Mouse (Mus musculus): ENCODE results near the gene Lnx2. TPM values are rescaled to one million over a fixed set of nuclear protein-coding genes. Genes with fewer than 3 reads are reported as not detected.

Gene Lnx2
- total RNA-seq, 2 experiments from 2014 or later = 2.0 to 2.3 TPM

GRCm38 (mm10) chr5:147077305-147078034 lies 1.1 kb upstream of the Lnx2 start:
- peak; percentile 91 for DNase-seq

- DNase-seq = no peak
Observed at GRCm38 (mm10) chr5:147076799-147077165, 396 bp upstream of the Lnx2 start, which contains the start of gene Polr1d. Polr1d (plus strand) TSS chr5:147077050.

GRCm38 (mm10) chr5:147075103-147076025 lies 1.0 kb downstream of the Lnx2 start:
- DNase-seq = no peak

GRCm38 (mm10) chr5:147073805-147074204 lies 2.6 kb downstream of the Lnx2 start:
- DNase-seq = no peak

GRCm38 (mm10) chr5:147071886-147072285 lies 4.5 kb downstream of the Lnx2 start:
- no peak for DNase-seq

GRCm38 (mm10) chr5:147070791-147071516 lies 5.4 kb downstream of the Lnx2 start:
- peak; percentile 30 for DNase-seq

- no peak for DNase-seq
Observed at GRCm38 (mm10) chr5:147068876-147069275, 7.5 kb downstream of the Lnx2 start.

GRCm38 (mm10) chr5:147066965-147067364 lies 9.4 kb downstream of the Lnx2 start:
- no peak for DNase-seq

GRCm38 (mm10) chr5:147066129-147066528 lies 10.3 kb downstream of the Lnx2 start:
- no peak for DNase-seq

- DNase-seq = no peak
Observed at GRCm38 (mm10) chr5:147063215-147063661, 13.1 kb downstream of the Lnx2 start.

GRCm38 (mm10) chr5:147060024-147060423 lies 16.4 kb downstream of the Lnx2 start:
- no peak for DNase-seq

GRCm38 (mm10) chr5:147059319-147059718 lies 17.1 kb downstream of the Lnx2 start:
- no peak for DNase-seq

GRCm38 (mm10) chr5:147058661-147059060 lies 17.7 kb downstream of the Lnx2 start:
- DNase-seq = no peak

GRCm38 (mm10) chr5:147057626-147058414 lies 18.6 kb downstream of the Lnx2 start:
- DNase-seq = no peak

GRCm38 (mm10) chr5:147056712-147057290 lies 19.6 kb downstream of the Lnx2 start:
- DNase-seq = no peak

- DNase-seq = no peak
Observed at GRCm38 (mm10) chr5:147055572-147056245, 20.7 kb downstream of the Lnx2 start.

- no peak for DNase-seq
Observed at GRCm38 (mm10) chr5:147054747-147055270, 21.6 kb downstream of the Lnx2 start.

GRCm38 (mm10) chr5:147054328-147054727 lies 22.1 kb downstream of the Lnx2 start:
- no peak for DNase-seq

GRCm38 (mm10) chr5:147053481-147053880 lies 22.9 kb downstream of the Lnx2 start:
- no peak for DNase-seq

GRCm38 (mm10) chr5:147053071-147053470 lies 23.3 kb downstream of the Lnx2 start:
- DNase-seq = no peak

GRCm38 (mm10) chr5:147052309-147052558 lies 24.2 kb downstream of the Lnx2 start:
- DNase-seq = no peak
